Mouse (Mus musculus) MEL (cell line): Measurements from ENCODE around the gene Dnm1. TPM values are rescaled to one million over a fixed set of nuclear protein-coding genes. Genes with fewer than 3 reads are reported as not detected.
A peak's percentile ranks its signal among the peaks of the same experiment; 100 is the strongest.

Experiments
- DNase-seq: peaks from one replicate; pipeline ENCODE4 v3.0.0; 2011; ENCODE audit warnings: low read depth, low spot score
- H3K27ac ChIP-seq: 2 replicates; pipeline ENCODE4 v1.5.1; 2012; ENCODE audit warnings: low read depth, mild to moderate bottlenecking, control low read depth, low read length, moderate library complexity; ENCODE audit not compliant: control insufficient read depth
- H3K27me3 ChIP-seq, 2 experiments: fragments of 150-350 bp in 1 of 2; sonication (generic) in 1 of 2; 2 replicates each; pipeline ENCODE4 v1.6.1; 2012; ENCODE audit warnings: low read length in 2 of 2, mild to moderate bottlenecking in 2 of 2, improper control_type of control experiment in 1 of 2, moderate library complexity in 1 of 2; ENCODE audit not compliant: insufficient read depth in 2 of 2, control insufficient read depth in 1 of 2
- H3K36me3 ChIP-seq, 2 experiments: 2 replicates each; pipeline ENCODE4 v1.6.1; 2012 to 2014; ENCODE audit warnings: low read length in 2 of 2, improper control_type of control experiment in 1 of 2, inconsistent platforms in 1 of 2, mild to moderate bottlenecking in 1 of 2; ENCODE audit not compliant: insufficient read depth in 2 of 2, control insufficient read depth in 1 of 2
- H3K4me1 ChIP-seq, 2 experiments: fragments of 150-350 bp in 1 of 2; sonication (generic) in 1 of 2; 2 replicates each; pipeline ENCODE4 v1.6.1; 2012; ENCODE audit warnings: low read length in 2 of 2, improper control_type of control experiment in 1 of 2, mild to moderate bottlenecking in 1 of 2; ENCODE audit not compliant: insufficient read depth in 2 of 2, control insufficient read depth in 1 of 2
- H3K4me3 ChIP-seq, 2 experiments: fragments of 150-350 bp in 1 of 2; sonication (generic) in 1 of 2; 2 replicates each; pipeline ENCODE4 v1.5.1; 2012; ENCODE audit warnings: low read depth in 2 of 2, low read length in 2 of 2, mild to moderate bottlenecking in 2 of 2, moderate library complexity in 2 of 2, control low read depth in 1 of 2, improper control_type of control experiment in 1 of 2; ENCODE audit not compliant: control insufficient read depth in 1 of 2, insufficient read depth in 1 of 2
- H3K79me2 ChIP-seq: 2 replicates; pipeline ENCODE4 v1.6.1; 2012; ENCODE audit warnings: mild to moderate bottlenecking, low read length, moderate library complexity; ENCODE audit not compliant: control insufficient read depth, poor library complexity, insufficient read depth
- H3K9ac ChIP-seq: 2 replicates; pipeline ENCODE4 v1.6.1; 2012; ENCODE audit warnings: low read depth, mild to moderate bottlenecking, control low read depth, low read length, moderate library complexity; ENCODE audit not compliant: control insufficient read depth, poor library complexity, severe bottlenecking
- H3K9me3 ChIP-seq: fragments of 150-350 bp; sonication (generic); replicated peaks from 2 replicates; pipeline ENCODE4 v1.6.1; 2012; ENCODE audit warnings: mild to moderate bottlenecking, low read length, improper control_type of control experiment, moderate library complexity; ENCODE audit not compliant: insufficient read depth
- BHLHE40 ChIP-seq: IDR thresholded peaks from 2 replicates; pipeline ENCODE4 v1.6.1; 2012; ENCODE audit warnings: low read depth, mild to moderate bottlenecking, inconsistent platforms, low read length, improper control_type of control experiment, borderline replicate concordance
- EP300 ChIP-seq, 2 experiments: IDR thresholded peaks; 2 replicates each; pipeline ENCODE4 v1.6.1; 2011; ENCODE audit warnings: improper control_type of control experiment in 2 of 2, low read length in 2 of 2, low read depth in 1 of 2, mild to moderate bottlenecking in 1 of 2
- GABPA ChIP-seq: IDR thresholded peaks from 2 replicates; pipeline ENCODE4 v1.6.1; 2012; ENCODE audit warnings: low read depth, mild to moderate bottlenecking, inconsistent platforms, low read length, improper control_type of control experiment, moderate library complexity
- JUND ChIP-seq: IDR thresholded peaks from 2 replicates; pipeline ENCODE4 v1.6.1; 2011; ENCODE audit warnings: low read depth, mild to moderate bottlenecking, improper control_type of control experiment, low read length
- KAT2A ChIP-seq: conservative IDR thresholded peaks from 2 replicates; pipeline ENCODE4 v1.6.1; 2012; ENCODE audit warnings: low read depth, low read length, improper control_type of control experiment, inconsistent platforms
- MAX ChIP-seq: IDR thresholded peaks from 2 replicates; pipeline ENCODE4 v1.6.1; 2011; ENCODE audit warnings: low read length, improper control_type of control experiment
- MXI1 ChIP-seq: IDR thresholded peaks from 2 replicates; pipeline ENCODE4 v1.6.1; 2011; ENCODE audit warnings: mild to moderate bottlenecking, low read depth, low read length, improper control_type of control experiment
- MYB ChIP-seq: IDR thresholded peaks from 2 replicates; pipeline ENCODE4 v1.6.1; 2011; ENCODE audit warnings: mild to moderate bottlenecking, low read depth, low read length, improper control_type of control experiment
- MYC ChIP-seq: IDR thresholded peaks from 2 replicates; pipeline ENCODE4 v1.6.1; 2011; ENCODE audit warnings: low read depth, mild to moderate bottlenecking, low read length, improper control_type of control experiment, moderate library complexity
- NELFE ChIP-seq: IDR thresholded peaks from 2 replicates; pipeline ENCODE4 v1.6.1; 2011; ENCODE audit warnings: low read depth, low read length, improper control_type of control experiment
- POLR2AphosphoS5 ChIP-seq: IDR thresholded peaks from 2 replicates; pipeline ENCODE4 v1.6.1; 2012; ENCODE audit warnings: low read depth, borderline replicate concordance, mild to moderate bottlenecking, inconsistent platforms, low read length, moderate library complexity, mixed read lengths
- RAD21 ChIP-seq: IDR thresholded peaks from 2 replicates; pipeline ENCODE4 v1.6.1; 2011; ENCODE audit warnings: mild to moderate bottlenecking, low read depth, low read length, improper control_type of control experiment
- SIN3A ChIP-seq: IDR thresholded peaks from 2 replicates; pipeline ENCODE4 v1.6.1; 2012; ENCODE audit warnings: low read length, improper control_type of control experiment, inconsistent platforms
- TBP ChIP-seq: IDR thresholded peaks from 2 replicates; pipeline ENCODE4 v1.8.0; 2011; ENCODE audit warnings: low read depth, low read length, improper control_type of control experiment
- TCF12 ChIP-seq: IDR thresholded peaks from 2 replicates; pipeline ENCODE4 v1.6.1; 2014; ENCODE audit warnings: low read depth, mild to moderate bottlenecking, inconsistent platforms, low read length, improper control_type of control experiment, moderate library complexity
- USF1 ChIP-seq: IDR thresholded peaks from 2 replicates; pipeline ENCODE4 v1.6.1; 2014; ENCODE audit warnings: low read depth, mild to moderate bottlenecking, inconsistent platforms, low read length, improper control_type of control experiment, moderate library complexity
- USF2 ChIP-seq, 2 experiments: IDR thresholded peaks; 2 replicates each; pipeline ENCODE4 v1.6.1; 2011 to 2012; ENCODE audit warnings: improper control_type of control experiment in 2 of 2, low read length in 2 of 2, borderline replicate concordance in 1 of 2, inconsistent platforms in 1 of 2, low read depth in 1 of 2, mild to moderate bottlenecking in 1 of 2; ENCODE audit not compliant: insufficient read depth in 1 of 2
- ZC3H11A ChIP-seq: IDR thresholded peaks from 2 replicates; pipeline ENCODE4 v1.6.1; 2012; ENCODE audit warnings: low read depth, mild to moderate bottlenecking, inconsistent platforms, low read length, improper control_type of control experiment
- ZKSCAN1 ChIP-seq: IDR thresholded peaks from 2 replicates; pipeline ENCODE4 v1.6.1; 2012; ENCODE audit warnings: low read depth, mild to moderate bottlenecking, inconsistent platforms, low read length, improper control_type of control experiment, moderate library complexity
- ZMIZ1 ChIP-seq: IDR thresholded peaks from 2 replicates; pipeline ENCODE4 v1.6.1; 2012; ENCODE audit warnings: low read depth, mild to moderate bottlenecking, inconsistent platforms, low read length, improper control_type of control experiment, moderate library complexity
- ZNF384 ChIP-seq: IDR thresholded peaks from 2 replicates; pipeline ENCODE4 v1.6.1; 2012; ENCODE audit warnings: low read depth, mild to moderate bottlenecking, inconsistent platforms, low read length, improper control_type of control experiment
- polyA plus RNA-seq, 2 experiments: library from polyadenylated mRNA; stranded (reverse) in 1 of 2; unstranded in 1 of 2; fragments of >175 nt in 1 of 2; fragments of >200 nt in 1 of 2; gene quantifications; 2 replicates each; pipeline versions ENCODE4 v1.2.1 to v1.2.4; 2012; ENCODE audit warnings: low replicate concordance in 2 of 2, low read depth in 1 of 2; ENCODE audit not compliant: insufficient read length in 2 of 2, insufficient read depth in 1 of 2, missing spikeins in 1 of 2
- total RNA-seq: library from RNA; depleted of rRNA; stranded (reverse); fragments of 300-350 nt; gene quantifications from 2 replicates; pipeline ENCODE4 v1.2.3, GENCODE M21; 2012

Dnm1 gene
- total and polyA plus RNA-seq, 3 experiments: 0.42 to 5.0 TPM; not detected in 1

DNA sequence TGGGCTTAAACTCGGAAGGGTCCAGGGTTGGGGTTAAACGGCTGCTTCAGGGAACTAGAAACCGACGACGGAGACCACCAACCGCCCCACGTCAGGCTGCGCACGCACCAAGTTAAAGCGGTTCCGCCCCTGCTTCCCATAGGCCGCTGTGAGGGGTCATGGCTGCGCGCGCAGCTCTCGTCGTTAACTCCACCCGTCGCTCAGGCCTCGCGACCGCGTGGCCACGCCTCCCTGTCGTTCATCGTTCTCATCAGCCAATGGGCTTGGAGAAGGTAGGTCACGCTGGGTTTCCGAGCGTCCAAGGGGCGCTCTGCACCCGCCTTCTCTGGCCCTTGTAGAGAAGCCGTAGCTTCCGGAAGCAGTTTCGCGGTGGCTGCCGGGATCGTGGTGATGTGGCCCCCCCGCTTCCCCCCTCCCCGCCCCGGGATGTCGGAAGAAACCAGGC lies 65.2 kb downstream of the Dnm1 start, which contains the start of gene Swi5 (continued):
- TF ChIP-seq ZC3H11A: no peak
- peak; percentile 87 for TF ChIP-seq TBP
- TF ChIP-seq MXI1: peak; percentile 52; the same call in 1 of the 2 replicates
- peak; percentile 62; the same call in 1 of the 2 replicates for TF ChIP-seq KAT2A
- peak in 1 of 2 experiments; percentile 69; a peak in 2 of 4 replicates for TF ChIP-seq USF2 (IDR thresholded peaks at IDR 0.05; ENCODE audit: borderline replicate concordance in 1 of 2, insufficient read depth in 1 of 2, low read depth in 1 of 2, low read length in 2 of 2)
- TF ChIP-seq, all 39 proteins: peak for 17

GRCm38 (mm10) chr2:32287334-32287840 lies 65.8 kb downstream of the Dnm1 start, which contains the start of gene Golga2:
TSS of gene Golga2 (plus strand) at chr2:32287384.
- H3K4me1 ChIP-seq: peaks cover 3 to 12% of the 10 kb centered on the region in 2 experiments
- peak within 1 kb of the TSS; percentile 77 for H3K27ac ChIP-seq
- H3K27me3 ChIP-seq: no peaks in the 10 kb centered on the region
- peaks cover 3 to 19% of the 10 kb centered on the region in 2 experiments for H3K36me3 ChIP-seq
- H3K4me3 ChIP-seq: peak within 1 kb of the TSS; percentile 95 to 96
- DNase-seq: no peak
- peak within 1 kb of the TSS; percentile 94 for H3K9ac ChIP-seq
- TF ChIP-seq USF1 (no peak), JUND (no peak), SIN3A (no peak), MYC (no peak), MAX (no peak), POLR2AphosphoS5 (no peak), MYB (no peak), NELFE (no peak), RAD21 (no peak), ZMIZ1 (no peak), TCF12 (no peak), BHLHE40 (no peak), ZKSCAN1 (no peak), ZNF384 (no peak), ZC3H11A (no peak)
- TF ChIP-seq, all 39 proteins: peak for 0
- Histone ChIP-seq H3K79me2 (peaks cover 36% of the 10 kb centered on the region), H3K9me3 (no peaks in the 10 kb centered on the region)

DNA sequence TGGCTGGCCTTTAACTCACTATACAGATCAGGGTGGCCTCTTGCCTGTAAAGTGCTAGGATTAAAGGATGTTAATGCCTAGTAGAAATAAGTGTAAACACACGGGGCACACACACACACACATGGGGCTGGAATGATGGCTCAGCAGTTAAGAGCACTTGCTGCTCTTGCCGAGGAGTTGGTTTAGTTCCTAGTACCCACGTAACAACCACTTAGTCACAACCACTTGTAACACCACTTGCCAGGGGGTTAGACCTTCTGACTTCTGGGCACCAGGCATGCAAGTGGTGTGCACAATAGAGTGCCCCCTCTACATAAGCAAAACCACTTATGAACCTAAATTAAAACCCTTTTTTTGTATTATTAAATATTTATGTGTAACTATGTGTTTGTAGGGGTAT lies 69.2 kb downstream of the Dnm1 start:
- H3K27me3 ChIP-seq: no peaks in the 10 kb centered on the region
- H3K4me1 ChIP-seq: peaks cover 3 to 6% of the 10 kb centered on the region in 2 experiments; a peak in 3 of 4 replicates
- H3K27ac ChIP-seq: no peak overlapping the region
- no peak overlapping the region for H3K4me3 ChIP-seq
- TF ChIP-seq SIN3A (no peak), GABPA (no peak), USF2 (IDR thresholded peaks at IDR 0.05; ENCODE audit: borderline replicate concordance in 1 of 2, insufficient read depth in 1 of 2, low read depth in 1 of 2, low read length in 2 of 2) (no peak), ZKSCAN1 (no peak), MXI1 (no peak), BHLHE40 (no peak), ZNF384 (no peak), EP300 (IDR thresholded peaks at IDR 0.05; ENCODE audit: low read depth in 1 of 2, low read length in 2 of 2) (no peak), MYC (no peak)
- peaks cover 11 to 13% of the 10 kb centered on the region in 2 experiments for H3K36me3 ChIP-seq
- no peak overlapping the region for H3K9ac ChIP-seq
- H3K9me3 ChIP-seq: no peaks in the 10 kb centered on the region
- DNase-seq: no peak
- H3K79me2 ChIP-seq: peaks cover 25% of the 10 kb centered on the region
